In the genomic region with DNA sequence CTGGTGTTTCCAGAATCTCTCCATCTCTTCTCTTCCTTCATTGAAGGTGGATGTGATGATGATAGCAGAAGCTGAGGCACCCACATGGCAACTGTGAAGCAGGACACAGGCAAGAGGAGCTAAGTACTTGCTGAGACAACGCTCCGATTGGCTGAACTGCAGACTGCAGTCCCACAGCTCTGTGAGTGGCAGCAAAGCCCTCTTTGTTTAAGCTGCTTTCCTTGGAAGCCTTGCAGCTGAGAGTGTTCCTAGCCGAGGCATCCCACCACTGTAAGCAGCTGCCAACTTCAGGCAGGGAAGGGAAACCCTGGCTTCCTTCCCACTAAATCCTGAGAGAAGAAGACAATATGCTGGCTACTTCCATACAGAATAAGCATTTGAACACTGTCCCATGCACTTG, we compare ENCODE assay signal across 13 mouse cellular contexts. TPM values are rescaled to one million over a fixed set of nuclear protein-coding genes. Genes with fewer than 3 reads are reported as not detected.
DNase-seq lines count a peak whose midpoint lies in the region; ATAC-seq lines count a peak whose summit lies in the region.
"Had no signal": no experiment of that assay in that cellular context is flagged by ENCODE, and none has a peak within 500 bp of the region (broad histone marks: within the 10 kb centered on the region; RNA-seq: fewer than 3 reads in every experiment).

No protein-coding gene starts in this region.

- no peaks in the 10 kb centered on the region for H3K27me3 ChIP-seq in midbrain, embryonic 15.5 days (replicated peaks)

- no peaks in the 10 kb centered on the region for H3K9me3 ChIP-seq in midbrain, embryonic 15.5 days
- H3K9me3 ChIP-seq: G1E had no signal

- H3K9ac ChIP-seq in midbrain, embryonic 15.5 days = no peak overlapping the region

- H3K4me2 ChIP-seq in midbrain, embryonic 15.5 days = no peak overlapping the region

- no peaks in the 10 kb centered on the region for H3K36me3 ChIP-seq in midbrain, embryonic 15.5 days (replicated peaks)
- H3K36me3 ChIP-seq: G1E had no signal

- 21% methylated on average over 3 of the region's 3 CpGs for WGBS in midbrain, embryonic 15.5 days

- ATAC-seq in midbrain, embryonic 15.5 days (replicated peaks) = peak; percentile 56; the same call in 1 of the 2 replicates

- H3K27ac ChIP-seq in midbrain, embryonic 15.5 days = peak overlapping the region; percentile 45; the same call in 1 of the 2 replicates

- H3K4me3 ChIP-seq in midbrain, embryonic 15.5 days = no peak overlapping the region

- DNase-seq in embryo, embryonic 11 days = peak; percentile 7
- no peak for DNase-seq in embryo, embryonic 10.5 days (ENCODE audit: low spot score)
- peak; percentile 7 for DNase-seq in layer of hippocampus, adult 11-12 months (ENCODE audit: low spot score)
- no peak for DNase-seq in layer of hippocampus, postnatal 36 days
- peak; percentile 15 for DNase-seq in NIH3T3 (ENCODE audit: low read depth)
- DNase-seq in urinary bladder, postnatal 36 days (ENCODE audit: low spot score in 2 of 2) = no peak
- DNase-seq in gastrocnemius, postnatal 4 days (ENCODE audit: low spot score in 2 of 2) = no peak
- DNase-seq: heart, postnatal 14 days; kidney, postnatal 10 days; lung, postnatal 36 days had no signal

- H3K4me1 ChIP-seq in midbrain, embryonic 15.5 days = peaks cover 5% of the 10 kb centered on the region

RNA-seq across cellular contexts. Expression of gene Ret, which starts 28.6 kb away (rescaled TPM):
- total RNA-seq in layer of hippocampus, postnatal 36 days (2021) = 1 to 10 TPM; 3.2 to 3.6 TPM
- polyA plus RNA-seq in midbrain, embryonic 15.5 days (2015; fragmentation: Nextera tagmentation; extraction: Ambion mirVana) = 6.6 and 6.9 TPM in 2 replicates
- total RNA-seq in gastrocnemius, postnatal 4 days (2021) = 10 to 100 TPM in 1 of 2 experiments, 1 to 10 TPM in 1; 9.2 to 13.4 TPM
- total RNA-seq: liver, adult 2 months had no signal
- polyA plus RNA-seq: G1E had no signal

Comparison
In these comparisons a context has a peak if more than half of its experiments do, and no peak if none do; other contexts are left out.
1. DNase-seq: peak in embryo, embryonic 11 days (single experiment), layer of hippocampus, adult 11-12 months (single experiment) and NIH3T3 (single experiment); none in embryo, embryonic 10.5 days (single experiment), layer of hippocampus, postnatal 36 days (0 of 2), urinary bladder, postnatal 36 days (0 of 2) and gastrocnemius, postnatal 4 days (0 of 2).